Mouse (Mus musculus) CH12.LX (cell line): ENCODE data around the gene Schip1. TPM values are rescaled to one million over a fixed set of nuclear protein-coding genes. Genes with fewer than 3 reads are reported as not detected.

Experiments used
- DNase-seq: peaks from one replicate; pipeline ENCODE4 v3.0.0-alpha.2; 2013; ENCODE audit errors: extremely low read depth
- H3K27ac ChIP-seq: 2 replicates; pipeline ENCODE4 v1.5.1; 2012; ENCODE audit warnings: low read depth, mild to moderate bottlenecking, control low read depth, moderate library complexity; ENCODE audit not compliant: insufficient read depth
- H3K27me3 ChIP-seq: replicated peaks from 2 replicates; pipeline ENCODE3; 2012; ENCODE audit warnings: inconsistent platforms
- H3K36me3 ChIP-seq, 2 experiments: replicated peaks in 1 of 2; 2 replicates each; pipeline versions ENCODE3 to v1.6.1; 2012; ENCODE audit warnings: inconsistent platforms in 1 of 2, low read length in 1 of 2, mild to moderate bottlenecking in 1 of 2, mixed read lengths in 1 of 2, moderate library complexity in 1 of 2; ENCODE audit not compliant: control insufficient read depth in 1 of 2, insufficient read depth in 1 of 2
- H3K4me1 ChIP-seq, 2 experiments: 2 replicates each; pipeline ENCODE4 v1.6.1; 2012; ENCODE audit warnings: inconsistent platforms in 1 of 2, moderate library complexity in 1 of 2; ENCODE audit not compliant: insufficient read depth in 2 of 2, control insufficient read depth in 1 of 2
- H3K4me2 ChIP-seq: 2 replicates; pipeline ENCODE4 v1.6.1; 2012; ENCODE audit warnings: low read depth, mild to moderate bottlenecking, control low read depth; ENCODE audit not compliant: poor library complexity, insufficient read depth, severe bottlenecking
- H3K4me3 ChIP-seq, 3 experiments: fragments of 150-350 bp in 1 of 3; sonication (generic) in 1 of 3; replicated peaks in 1 of 3; 2 replicates each; pipeline versions ENCODE3 to v1.5.1; 2011 to 2012; ENCODE audit warnings: low read depth in 2 of 3, low read length in 2 of 3, mild to moderate bottlenecking in 2 of 3, moderate library complexity in 2 of 3, control low read depth in 1 of 3, improper control_type of control experiment in 1 of 3, inconsistent platforms in 1 of 3, mixed read lengths in 1 of 3; ENCODE audit not compliant: poor library complexity in 1 of 3
- H3K79me2 ChIP-seq: replicated peaks from 2 replicates; pipeline ENCODE4 v1.6.1; 2012; ENCODE audit warnings: mild to moderate bottlenecking, moderate library complexity; ENCODE audit not compliant: control insufficient read depth, poor library complexity, insufficient read depth, severe bottlenecking; ENCODE audit errors: extremely low read depth
- H3K9ac ChIP-seq: 2 replicates; pipeline ENCODE4 v1.6.1; 2012; ENCODE audit warnings: low read depth, mild to moderate bottlenecking, control low read depth, moderate library complexity; ENCODE audit not compliant: insufficient read depth
- H3K9me3 ChIP-seq: replicated peaks from 2 replicates; pipeline ENCODE3; 2012; ENCODE audit warnings: low read length, inconsistent platforms, mixed read lengths
- BHLHE40 ChIP-seq: IDR thresholded peaks from 2 replicates; pipeline ENCODE4 v1.6.1; 2011; ENCODE audit warnings: mild to moderate bottlenecking, low read depth, low read length, improper control_type of control experiment
- CHD1 ChIP-seq: IDR thresholded peaks from 2 replicates; pipeline ENCODE4 v1.6.1; 2012; ENCODE audit warnings: low read depth, low read length, improper control_type of control experiment, inconsistent platforms
- CTCF ChIP-seq, 2 experiments: IDR thresholded peaks in 1 of 2; conservative IDR thresholded peaks in 1 of 2; 2 replicates each; pipeline ENCODE4 v1.5.1; 2011 to 2012; ENCODE audit warnings: low read depth in 2 of 2, low read length in 2 of 2, improper control_type of control experiment in 1 of 2, inconsistent platforms in 1 of 2, mild to moderate bottlenecking in 1 of 2, moderate library complexity in 1 of 2
- ETS1 ChIP-seq: conservative IDR thresholded peaks from 2 replicates; pipeline ENCODE4 v1.6.1; 2012; ENCODE audit warnings: low read depth, mild to moderate bottlenecking, inconsistent platforms, low read length, improper control_type of control experiment, moderate library complexity
- GABPA ChIP-seq: IDR thresholded peaks from 2 replicates; pipeline ENCODE4 v1.6.1; 2012; ENCODE audit warnings: low read depth, low read length, improper control_type of control experiment, inconsistent platforms; ENCODE audit not compliant: insufficient replicate concordance
- HCFC1 ChIP-seq: IDR thresholded peaks from 2 replicates; pipeline ENCODE4 v1.6.1; 2012; ENCODE audit warnings: low read depth, mild to moderate bottlenecking, inconsistent platforms, low read length, improper control_type of control experiment
- JUND ChIP-seq: conservative IDR thresholded peaks from 2 replicates; pipeline ENCODE4 v1.6.1; 2011; ENCODE audit warnings: low read depth, low read length, improper control_type of control experiment
- MAFK ChIP-seq: IDR thresholded peaks from 2 replicates; pipeline ENCODE4 v1.6.1; 2011; ENCODE audit warnings: low read length, improper control_type of control experiment; ENCODE audit not compliant: insufficient replicate concordance
- MAX ChIP-seq: IDR thresholded peaks from 2 replicates; pipeline ENCODE4 v1.6.1; 2011; ENCODE audit warnings: low read length, improper control_type of control experiment
- MAZ ChIP-seq: IDR thresholded peaks from 2 replicates; pipeline ENCODE4 v1.6.1; 2012; ENCODE audit warnings: low read depth, mild to moderate bottlenecking, inconsistent platforms, low read length, improper control_type of control experiment, moderate library complexity
- MXI1 ChIP-seq: IDR thresholded peaks from 2 replicates; pipeline ENCODE4 v1.6.1; 2011; ENCODE audit warnings: mild to moderate bottlenecking, low read depth, low read length, improper control_type of control experiment
- MYC ChIP-seq: IDR thresholded peaks from 2 replicates; pipeline ENCODE4 v1.6.1; 2011; ENCODE audit warnings: low read depth, mild to moderate bottlenecking, improper control_type of control experiment, low read length
- NELFE ChIP-seq: IDR thresholded peaks from 2 replicates; pipeline ENCODE4 v1.6.1; 2011; ENCODE audit warnings: low read depth, low read length, improper control_type of control experiment
- POLR2AphosphoS2 ChIP-seq: IDR thresholded peaks from 2 replicates; pipeline ENCODE4 v1.6.1; 2011; ENCODE audit warnings: low read depth, low read length, improper control_type of control experiment
- RAD21 ChIP-seq: IDR thresholded peaks from 2 replicates; pipeline ENCODE4 v1.6.1; 2011; ENCODE audit warnings: low read depth, mild to moderate bottlenecking, low read length, improper control_type of control experiment, moderate library complexity
- RCOR1 ChIP-seq: conservative IDR thresholded peaks from 2 replicates; pipeline ENCODE4 v1.6.1; 2012; ENCODE audit warnings: low read depth, mild to moderate bottlenecking, inconsistent platforms, low read length, improper control_type of control experiment
- SIN3A ChIP-seq: IDR thresholded peaks from 2 replicates; pipeline ENCODE4 v1.6.1; 2012; ENCODE audit warnings: low read length, improper control_type of control experiment, inconsistent platforms
- TBP ChIP-seq: conservative IDR thresholded peaks from 2 replicates; pipeline ENCODE4 v1.6.1; 2011; ENCODE audit warnings: low read depth, low read length, improper control_type of control experiment
- USF2 ChIP-seq: conservative IDR thresholded peaks from 2 replicates; pipeline ENCODE4 v1.6.1; 2011; ENCODE audit warnings: low read depth, low read length, improper control_type of control experiment
- ZMIZ1 ChIP-seq: IDR thresholded peaks from 2 replicates; pipeline ENCODE4 v1.6.1; 2012; ENCODE audit warnings: low read depth, mild to moderate bottlenecking, inconsistent platforms, low read length, improper control_type of control experiment
- ZNF384 ChIP-seq: IDR thresholded peaks from 2 replicates; pipeline ENCODE4 v1.6.1; 2012; ENCODE audit warnings: low read depth, low read length, improper control_type of control experiment, inconsistent platforms
- dilution Hi-C: fragments of 300-500 bp; cut with MboI; formaldehyde crosslinking; loops from 2 replicates; pipeline ENCODE4 v1.14.3; 2020; ENCODE audit warnings: low sequenced_read_pairs; ENCODE audit not compliant: extremely low pct_unique_long_range_greater_than_20kb, extremely low pct_ligation_motif_present
- in situ Hi-C: fragments of 300-500 bp; cut with MboI; formaldehyde crosslinking; loops from 3 replicates; pipeline ENCODE4 v1.14.3; 2019; ENCODE audit warnings: low sequenced_read_pairs, low pct_ligation_motif_present, low pct_unique_long_range_greater_than_20kb, mixed read lengths
- polyA plus RNA-seq: library from polyadenylated mRNA; unstranded; fragments of >175 nt; gene quantifications from 2 replicates; pipeline ENCODE4 v1.2.1, GENCODE M21; 2012; ENCODE audit warnings: low read depth; ENCODE audit not compliant: insufficient read length
- total RNA-seq, 2 experiments: library from RNA; depleted of rRNA; stranded (reverse); fragments of 300-350 nt in 1 of 2; fragments of >200 nt in 1 of 2; gene quantifications; 2 replicates each; pipeline ENCODE4 v1.2.3; 2012 to 2014

Gene Schip1
- total and polyA plus RNA-seq, 3 experiments, result 0.25 to 0.36 TPM; not detected in 1

- H3K9ac ChIP-seq, result no peak overlapping the region
- TF ChIP-seq HCFC1 (no peak), MYC (no peak), ETS1 (no peak), CTCF (conservative IDR thresholded peaks at IDR 0.05 in 1 of 2, IDR thresholded peaks at IDR 0.05 in 1 of 2; ENCODE audit: low read depth in 2 of 2, low read length in 2 of 2) (no peak), BHLHE40 (no peak), NELFE (no peak), JUND (no peak), ZMIZ1 (no peak), MAZ (no peak), GABPA (no peak), CHD1 (no peak), MAX (no peak), USF2 (no peak), TBP (no peak), MXI1 (no peak), RAD21 (no peak), MAFK (no peak), POLR2AphosphoS2 (no peak), RCOR1 (no peak), ZNF384 (no peak)
- H3K27ac ChIP-seq, result no peak overlapping the region
- peaks cover 2 to 12% of the 10 kb centered on the region in 2 experiments; a peak in 2 of 4 replicates for H3K4me1 ChIP-seq
- dilution Hi-C loops, result no loop called here
- H3K4me2 ChIP-seq, result no peak overlapping the region
- no peaks in the 10 kb centered on the region for H3K9me3 ChIP-seq
- DNase-seq, result no peak
- no peaks in the 10 kb centered on the region for H3K27me3 ChIP-seq
- no peak overlapping the region for H3K4me3 ChIP-seq
- H3K79me2 ChIP-seq, result no peaks in the 10 kb centered on the region
- no peaks in the 10 kb centered on the region for H3K36me3 ChIP-seq
- in situ Hi-C loops, result loop anchor here (25.0 kb wide), 1 partner anchor 934 kb away; no protein-coding TSS in a partner anchor
Measured at GRCm38 (mm10) chr3:68545898-68546297, 481.3 kb downstream of the Schip1 start.

- no peak overlapping the region for H3K4me2 ChIP-seq
- H3K9me3 ChIP-seq, result no peaks in the 10 kb centered on the region
- H3K79me2 ChIP-seq, result no peaks in the 10 kb centered on the region
- no peak overlapping the region for H3K27ac ChIP-seq
- in situ Hi-C loops (no loop called here), dilution Hi-C loops (no loop called here)
- H3K9ac ChIP-seq, result no peak overlapping the region
- TF ChIP-seq SIN3A (no peak), JUND (no peak), MAZ (no peak), ETS1 (no peak), ZMIZ1 (no peak), POLR2AphosphoS2 (no peak), HCFC1 (no peak), USF2 (no peak)
- DNase-seq, result no peak
- H3K36me3 ChIP-seq, result no peaks in the 10 kb centered on the region
- no peaks in the 10 kb centered on the region for H3K27me3 ChIP-seq
- H3K4me3 ChIP-seq, result no peak overlapping the region
- H3K4me1 ChIP-seq, result peaks cover 0 to 8% of the 10 kb centered on the region in 2 experiments; a peak in 2 of 4 replicates
Measured at GRCm38 (mm10) chr3:68555087-68555662, 490.6 kb downstream of the Schip1 start.
